Mouse (Mus musculus) adrenal gland, postnatal 36 days (tissue): Measurements from ENCODE around the gene Gpd1l. TPM values are rescaled to one million over a fixed set of nuclear protein-coding genes. Genes with fewer than 3 reads are reported as not detected.

Experiments
- total RNA-seq, 2 experiments: library from RNA; stranded (reverse); gene quantifications; 2 replicates each; pipeline ENCODE4 v1.2.3; 2021

The Gpd1l gene
- total RNA-seq, 2 experiments from 2014 or later = 25.1 to 48.7 TPM

Other genes with a start within 250 kb of the Gpd1l start
- gene Dync1li1, start 245.2 kb downstream of the Gpd1l start, total RNA-seq = 10 to 100 TPM; 39.2 to 47.6 TPM
- gene Cmtm6, start 202.9 kb downstream of the Gpd1l start, total RNA-seq = 100 to 1,000 TPM in 1 of 2 experiments, 10 to 100 TPM in 1; 71.3 to 102 TPM
- 10 to 100 TPM; 29.2 to 39.2 TPM for gene Cmtm7, start 152.1 kb downstream of the Gpd1l start, total RNA-seq
- gene Cmtm8, start 89.8 kb downstream of the Gpd1l start, total RNA-seq = 1 to 10 TPM; 5.7 to 6.9 TPM
- 1 to 10 TPM; 4.9 to 5.2 TPM for gene Osbpl10, start 44.6 kb upstream of the Gpd1l start, total RNA-seq
- gene Rps27rt, start 48.8 kb upstream of the Gpd1l start, total RNA-seq = 10 to 100 TPM; 43.6 to 64.4 TPM